ENCODE assay signal across 20 mouse cellular contexts in genomic region chr1:97851601-97852175, GRCm38 (mm10).
DNase-seq lines count a peak whose midpoint lies in the region; ATAC-seq and TF ChIP-seq lines count a peak whose summit lies in the region.
"Had no signal": no experiment of that assay in that cellular context is flagged by ENCODE, and none has a peak within 500 bp of the region (broad histone marks: within the 10 kb centered on the region; RNA-seq: fewer than 3 reads in every experiment).

No protein-coding gene starts in this region.

- no peak overlapping the region for H3K9ac ChIP-seq in forebrain, embryonic 15.5 days (replicated peaks)
- H3K9ac ChIP-seq in forebrain, embryonic 12.5 days, result no peak overlapping the region
- no peak overlapping the region for H3K9ac ChIP-seq in lung, embryonic 14.5 days
- H3K9ac ChIP-seq: hindbrain, embryonic 12.5 days; limb, embryonic 13.5 days; liver, embryonic 14.5 days had no signal

- DNase-seq in lung, embryonic 14.5 days, result peak; percentile 65
- DNase-seq in lung, postnatal 10 days, result no peak
- peak; percentile 66 for DNase-seq in brain, embryonic 14.5 days (ENCODE audit: low read depth)
- DNase-seq in heart, postnatal 25 days (ENCODE audit: low spot score), result peak; percentile 4
- no peak for DNase-seq in frontal cortex, postnatal 36 days (ENCODE audit: low spot score in 2 of 2)
- DNase-seq: adrenal gland, postnatal 14 days; cerebellum, adult 18-20 months; cerebellum, postnatal 25 days; embryo, embryonic 11 days; kidney, adult 2 months; kidney, postnatal 10 days; thymus, postnatal 14 days had no signal

- peaks cover 38% of the 10 kb centered on the region for H3K4me1 ChIP-seq in forebrain, embryonic 15.5 days
- peaks cover 21% of the 10 kb centered on the region for H3K4me1 ChIP-seq in forebrain, embryonic 12.5 days
- no peaks in the 10 kb centered on the region for H3K4me1 ChIP-seq in lung, embryonic 14.5 days (ENCODE audit: insufficient read depth)
- H3K4me1 ChIP-seq: limb, embryonic 13.5 days had no signal

- WGBS in forebrain, embryonic 15.5 days, result 71% methylated on average over 13 of the region's 13 CpGs
- 92% methylated on average over 13 of the region's 13 CpGs for WGBS in forebrain, embryonic 12.5 days
- WGBS in lung, embryonic 14.5 days, result 74% methylated on average over 13 of the region's 13 CpGs

- TF ChIP-seq CTCF in lung, embryonic 14.5 days (IDR thresholded peaks at IDR 0.05; ENCODE audit: low read depth), result no peak
- TF ChIP-seq CTCF in brain, embryonic 14.5 days (IDR thresholded peaks at IDR 0.05; ENCODE audit: borderline replicate concordance, extremely low read depth, insufficient read depth, insufficient read length), result no peak

- H3K27me3 ChIP-seq in forebrain, embryonic 15.5 days, result no peaks in the 10 kb centered on the region
- no peaks in the 10 kb centered on the region for H3K27me3 ChIP-seq in forebrain, embryonic 12.5 days
- H3K27me3 ChIP-seq in lung, embryonic 14.5 days (ENCODE audit: insufficient read depth, low read length), result no peaks in the 10 kb centered on the region
- H3K27me3 ChIP-seq: CH12.LX; hindbrain, embryonic 12.5 days; limb, embryonic 13.5 days had no signal

- H3K9me3 ChIP-seq in forebrain, embryonic 15.5 days, result no peaks in the 10 kb centered on the region
- no peaks in the 10 kb centered on the region for H3K9me3 ChIP-seq in forebrain, embryonic 12.5 days
- H3K9me3 ChIP-seq in lung, embryonic 14.5 days (ENCODE audit: low read depth, low read length), result no peaks in the 10 kb centered on the region
- H3K9me3 ChIP-seq: hindbrain, embryonic 12.5 days; limb, embryonic 13.5 days had no signal

- ATAC-seq in forebrain, embryonic 15.5 days (replicated peaks), result no peak
- no peak for ATAC-seq in forebrain, embryonic 12.5 days (ENCODE audit: low FRiP score)
- peak; percentile 47; the same call in 1 of the 2 replicates for ATAC-seq in lung, embryonic 14.5 days (ENCODE audit: insufficient read depth)
- ATAC-seq: inflammation-experienced regulatory T-cells, adult 6 months; midbrain, embryonic 16.5 days had no signal

- intact Hi-C loops in heart, postnatal 25 days (cut with DNase I), result no loop called here

- no peak for TF ChIP-seq POLR2A in brain, embryonic 14.5 days (IDR thresholded peaks at IDR 0.05; ENCODE audit: borderline replicate concordance, extremely low read depth, insufficient read depth, insufficient read length, poor library complexity, severe bottlenecking)

- H3K4me2 ChIP-seq in forebrain, embryonic 15.5 days (replicated peaks), result no peak overlapping the region
- no peak overlapping the region for H3K4me2 ChIP-seq in forebrain, embryonic 12.5 days
- no peak overlapping the region for H3K4me2 ChIP-seq in lung, embryonic 14.5 days
- H3K4me2 ChIP-seq: hindbrain, embryonic 12.5 days; limb, embryonic 13.5 days had no signal

- H3K36me3 ChIP-seq in forebrain, embryonic 15.5 days, result no peaks in the 10 kb centered on the region
- no peaks in the 10 kb centered on the region for H3K36me3 ChIP-seq in forebrain, embryonic 12.5 days (replicated peaks)
- no peaks in the 10 kb centered on the region for H3K36me3 ChIP-seq in lung, embryonic 14.5 days (ENCODE audit: insufficient read depth)
- H3K36me3 ChIP-seq: hindbrain, embryonic 12.5 days; limb, embryonic 13.5 days had no signal

- peak overlapping the region; percentile 46 for H3K27ac ChIP-seq in forebrain, embryonic 15.5 days (replicated peaks)
- H3K27ac ChIP-seq in forebrain, embryonic 12.5 days, result no peak overlapping the region
- no peak overlapping the region for H3K27ac ChIP-seq in lung, embryonic 14.5 days (ENCODE audit: low read depth)
- H3K27ac ChIP-seq: hindbrain, embryonic 12.5 days; limb, embryonic 13.5 days; liver, embryonic 14.5 days had no signal

- H3K4me3 ChIP-seq in forebrain, embryonic 15.5 days, result no peak overlapping the region
- no peak overlapping the region for H3K4me3 ChIP-seq in forebrain, embryonic 12.5 days (replicated peaks)
- no peak overlapping the region for H3K4me3 ChIP-seq in lung, embryonic 14.5 days (ENCODE audit: low read depth, low read length)
- H3K4me3 ChIP-seq: hindbrain, embryonic 12.5 days; limb, embryonic 13.5 days had no signal

Comparison
In these comparisons a context has a peak if more than half of its experiments do, and no peak if none do; other contexts are left out.
1. DNase-seq: peak in lung, embryonic 14.5 days (single experiment), brain, embryonic 14.5 days (single experiment) and heart, postnatal 25 days (single experiment); none in lung, postnatal 10 days (single experiment) and frontal cortex, postnatal 36 days (0 of 2).